Mouse (Mus musculus): ENCODE measurements around the gene Imp4.
"Not testable (repeated sequence)": the region's sequence is repeated elsewhere in the genome, so short reads cannot be mapped to it uniquely, and the experiment has no call there.

The Imp4 gene

DNA sequence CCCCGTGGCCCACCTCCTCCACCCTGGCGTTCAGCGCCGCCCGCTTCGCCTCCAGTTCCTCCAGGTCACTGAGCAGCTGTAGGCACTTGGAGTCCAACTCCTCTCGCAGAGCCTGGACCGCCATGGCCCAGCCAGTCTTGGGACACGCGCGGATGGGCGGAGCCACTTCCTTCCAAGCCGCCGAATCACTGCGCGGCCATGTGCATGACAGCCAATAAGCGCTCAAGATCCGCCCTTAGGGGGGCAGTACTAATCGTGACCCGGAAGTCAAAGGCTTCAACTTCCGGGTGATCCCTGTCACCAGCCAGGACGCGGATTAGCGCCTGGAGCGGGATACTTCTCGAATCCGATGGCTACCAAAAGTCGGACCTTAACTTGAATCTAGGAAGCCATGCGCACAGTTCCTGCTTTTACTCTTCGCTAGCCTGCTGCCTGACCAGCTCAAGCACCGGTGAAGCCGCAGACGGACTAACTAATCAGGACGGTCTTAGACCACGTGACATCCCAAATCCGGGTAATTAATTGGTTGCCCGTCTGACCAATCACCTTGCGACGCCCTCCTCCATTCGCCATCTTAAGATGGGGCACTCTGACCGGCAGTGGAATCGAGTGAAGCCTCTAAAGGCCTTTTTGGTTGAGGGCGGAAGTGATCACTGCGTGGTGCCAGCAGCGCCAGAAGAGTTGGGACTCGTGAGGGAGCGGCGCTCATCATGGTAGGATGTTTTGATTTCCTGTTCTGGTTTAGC, at the start of gene Imp4, which contains the start of gene Ccdc115:
Gene Imp4, plus strand, starts transcription at position 637 of the 746 bp plus-strand sequence.
Gene Ccdc115, minus strand, starts transcription at position 458 of the 746 bp plus-strand sequence.
- DNase-seq (ENCODE audit: extremely low spot score), result peak; percentile 97

DNA sequence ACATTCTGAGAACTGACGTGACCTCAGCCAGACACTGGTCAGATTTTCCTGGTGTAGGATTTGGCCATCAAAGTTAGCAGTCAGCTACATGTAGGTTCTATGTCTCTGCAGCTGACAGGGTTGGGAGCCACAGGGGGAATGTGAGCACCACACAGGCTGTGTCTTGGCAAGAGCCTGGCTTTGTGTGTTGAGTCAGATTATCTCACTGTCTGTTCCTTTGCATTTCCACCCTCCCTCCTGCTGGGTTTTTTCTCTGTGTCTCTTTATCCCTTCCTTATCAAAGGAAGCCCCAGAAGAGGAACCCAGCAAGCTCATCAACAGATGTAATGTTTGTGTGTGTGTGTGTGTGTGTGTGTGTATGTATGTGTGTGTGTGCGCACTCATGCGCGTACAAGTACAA, 43.3 kb upstream of the Imp4 start:
- no peak for DNase-seq (ENCODE audit: extremely low spot score)

- DNase-seq (ENCODE audit: extremely low spot score), result no peak
Measured at GRCm38 (mm10) chr1:34399182-34399953, 40.3 kb upstream of the Imp4 start.

DNA sequence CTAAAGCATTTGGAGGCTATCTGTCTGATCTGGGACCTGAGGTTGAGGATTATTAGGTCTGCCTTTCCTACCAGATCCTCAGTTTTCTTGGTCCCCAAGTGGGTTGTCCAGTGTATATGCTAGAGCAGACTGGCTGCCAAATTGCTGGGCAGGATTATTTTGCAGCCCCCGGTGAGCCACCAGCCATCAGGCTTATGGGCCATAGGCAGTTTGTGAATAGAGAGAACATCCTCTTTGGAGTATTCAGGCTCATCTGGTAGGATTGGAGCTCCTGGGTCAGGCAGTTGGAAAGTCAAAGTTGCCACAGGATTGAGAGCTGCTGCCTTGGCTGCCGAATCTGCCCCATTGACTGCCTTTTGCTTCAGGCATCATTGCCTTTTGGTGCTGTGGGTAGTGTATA, 11.2 kb upstream of the Imp4 start:
- no peak for DNase-seq (ENCODE audit: extremely low spot score)

DNA sequence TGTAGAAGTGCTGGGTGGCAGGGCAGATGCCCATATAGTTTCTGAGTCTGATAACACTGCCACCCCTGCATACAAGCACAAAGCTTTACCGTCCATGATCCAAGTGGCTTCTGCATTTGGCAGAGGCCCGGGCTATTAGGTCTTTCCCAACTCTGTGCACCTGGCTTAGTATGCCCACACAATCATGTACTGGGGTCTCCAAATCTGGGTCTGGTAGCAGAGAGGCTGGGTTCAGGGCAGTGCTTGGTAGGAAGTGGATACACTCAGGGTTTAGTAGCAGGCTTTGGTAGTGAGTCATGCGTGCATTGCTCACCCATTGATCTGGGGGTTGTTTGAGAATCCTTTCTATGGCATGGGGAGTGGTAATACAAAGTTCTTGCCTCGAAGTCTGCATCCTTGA, 10.4 kb upstream of the Imp4 start:
- DNase-seq (ENCODE audit: extremely low spot score), result no peak

DNA sequence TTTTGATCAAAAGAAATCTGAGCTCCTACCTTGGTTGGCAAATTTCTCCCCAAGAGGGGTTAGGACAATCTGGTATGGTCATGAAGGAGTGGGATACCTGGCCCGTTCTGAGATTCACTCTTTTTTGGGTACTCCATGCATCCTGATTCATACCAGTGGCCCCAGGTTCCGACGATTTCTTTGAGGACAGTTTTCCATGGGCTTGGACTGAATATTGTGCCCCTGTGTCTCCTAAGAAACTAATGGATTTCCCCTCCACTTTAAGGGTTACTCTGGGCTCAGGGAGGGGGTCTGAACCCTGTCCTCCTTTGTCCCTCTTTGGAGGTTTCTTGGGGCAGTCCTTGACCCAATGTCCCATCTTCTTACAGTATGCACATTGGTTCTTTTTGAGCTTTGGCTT, 8.7 kb upstream of the Imp4 start:
- DNase-seq (ENCODE audit: extremely low spot score), result no peak

GRCm38 (mm10) chr1:34431431-34431830, 8.2 kb upstream of the Imp4 start:
- no peak for DNase-seq (ENCODE audit: extremely low spot score)

GRCm38 (mm10) chr1:34432411-34432775, 7.3 kb upstream of the Imp4 start:
- no peak for DNase-seq (ENCODE audit: extremely low spot score)

- peak; percentile 78 for DNase-seq (ENCODE audit: extremely low spot score)
Measured at GRCm38 (mm10) chr1:34432776-34433481, 6.7 kb upstream of the Imp4 start.

DNA sequence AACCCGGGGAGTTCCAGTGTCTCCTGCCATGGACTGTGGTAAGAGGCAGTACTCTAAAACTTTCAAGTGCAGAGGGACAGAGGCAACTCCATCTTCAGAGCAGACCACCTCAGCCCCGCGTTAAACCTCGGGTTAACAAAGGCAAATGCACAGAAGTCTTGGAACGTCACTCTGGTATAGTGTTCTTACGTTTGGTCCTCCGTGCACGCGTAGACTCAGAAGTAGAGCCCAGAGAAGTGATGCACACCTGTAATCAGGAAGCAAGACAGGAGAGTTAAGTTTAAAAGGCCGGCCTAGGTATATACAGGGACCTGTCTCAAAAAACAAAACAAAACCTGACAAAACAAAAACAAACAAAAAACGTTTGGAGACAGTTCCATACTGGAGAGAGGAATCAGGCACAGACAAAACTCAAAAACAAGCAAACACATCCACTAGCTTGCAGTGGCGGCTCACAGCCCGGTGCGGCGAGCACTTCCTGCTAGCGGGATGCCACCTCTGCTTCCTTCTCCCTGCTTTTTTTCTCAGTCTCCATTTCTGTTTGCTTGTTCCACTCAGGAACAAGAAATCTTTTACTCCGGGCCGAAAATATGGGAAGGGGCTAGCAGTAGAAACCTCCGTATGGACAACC, 5.6 kb upstream of the Imp4 start:
- peak; percentile 57 for DNase-seq (ENCODE audit: extremely low spot score)

- DNase-seq (ENCODE audit: extremely low spot score), result peak; percentile 96
Measured at GRCm38 (mm10) chr1:34434660-34435160, 4.9 kb upstream of the Imp4 start.

GRCm38 (mm10) chr1:34435371-34436120, 4.1 kb upstream of the Imp4 start:
- DNase-seq (ENCODE audit: extremely low spot score), result peak; percentile 22

- no peak for DNase-seq (ENCODE audit: extremely low spot score)
Measured at GRCm38 (mm10) chr1:34436374-34436773, 3.3 kb upstream of the Imp4 start.

- DNase-seq (ENCODE audit: extremely low spot score), result not testable (repeated sequence)
Measured at GRCm38 (mm10) chr1:34437366-34437765, 2.3 kb upstream of the Imp4 start.

DNA sequence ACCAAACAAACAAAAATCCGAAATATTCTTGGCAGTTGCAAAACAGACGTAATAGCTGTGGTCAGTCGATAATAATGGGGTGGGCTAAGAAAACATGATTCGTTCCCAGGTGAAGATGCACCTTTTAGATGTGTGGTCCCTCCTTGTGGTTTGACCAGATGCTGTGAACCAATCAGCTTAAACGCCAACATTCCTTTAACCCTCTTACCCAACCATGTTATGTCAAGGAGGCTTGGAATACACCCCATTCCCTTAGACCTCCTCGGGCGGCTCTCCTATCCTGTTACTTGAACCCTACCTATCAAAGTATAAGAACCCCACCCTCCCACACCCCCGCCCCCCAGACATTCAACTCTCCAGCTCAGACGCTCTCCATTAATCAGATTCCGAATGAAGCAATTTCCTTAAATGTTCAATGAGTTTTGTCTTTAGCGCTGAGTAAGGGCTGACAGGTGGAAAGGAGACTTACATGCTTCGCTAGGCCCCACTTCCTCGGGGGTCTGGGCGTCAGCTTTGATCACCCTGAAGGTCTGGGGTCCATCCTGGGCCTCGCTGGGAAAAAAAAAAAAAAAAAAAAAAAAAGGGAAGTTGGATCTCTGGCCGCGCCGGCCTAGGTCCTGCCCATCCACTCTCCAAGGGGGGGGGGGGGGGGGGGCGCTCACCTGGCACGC, 1.1 kb upstream of the Imp4 start:
- DNase-seq (ENCODE audit: extremely low spot score), result no peak

DNA sequence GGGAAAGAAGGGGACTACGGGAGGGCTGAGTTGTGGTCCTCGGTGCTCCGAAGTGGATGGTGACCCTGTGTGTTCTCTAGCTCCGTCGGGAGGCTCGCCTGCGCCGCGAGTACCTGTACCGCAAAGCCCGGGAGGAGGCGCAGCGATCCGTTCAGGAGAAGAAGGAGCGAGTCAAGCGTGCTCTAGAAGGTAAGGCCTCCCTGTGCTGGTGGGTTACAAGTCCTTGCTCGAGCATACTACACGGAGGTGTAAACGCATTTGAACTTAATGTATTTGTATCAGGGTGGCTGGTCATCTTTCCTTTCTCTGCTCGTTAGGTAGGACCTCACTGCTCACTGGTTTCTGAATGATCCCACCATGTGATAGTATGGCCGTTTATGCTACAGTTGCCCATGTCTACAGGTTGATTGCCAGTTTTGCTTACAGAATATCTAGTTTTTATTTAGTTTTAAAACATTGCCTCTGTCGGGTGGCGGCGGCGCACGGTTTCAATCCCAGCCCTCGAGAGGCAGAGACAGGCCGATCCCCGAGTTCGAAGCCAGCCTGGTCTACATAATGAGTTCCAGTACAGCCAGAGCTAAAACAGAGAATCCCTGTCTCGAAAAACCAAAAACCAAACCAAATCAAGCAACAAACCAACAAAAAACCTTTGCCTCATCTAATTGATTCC, 445 bp downstream of the Imp4 start:
- no peak for DNase-seq (ENCODE audit: extremely low spot score)

- no peak for DNase-seq (ENCODE audit: extremely low spot score)
Measured at GRCm38 (mm10) chr1:34443124-34443523, 3.5 kb downstream of the Imp4 start.

- DNase-seq (ENCODE audit: extremely low spot score), result no peak
Measured at GRCm38 (mm10) chr1:34458431-34458830, 18.8 kb downstream of the Imp4 start.

- DNase-seq (ENCODE audit: extremely low spot score), result peak; percentile 92
Measured at GRCm38 (mm10) chr1:34459284-34460060, 19.8 kb downstream of the Imp4 start, which contains the start of gene Ptpn18. Gene Ptpn18, plus strand, starts transcription at chr1:34459762.
